Mouse (Mus musculus) liver, adult 2 months (tissue): ENCODE results near the gene Cntfr. TPM values are rescaled to one million over a fixed set of nuclear protein-coding genes. Genes with fewer than 3 reads are reported as not detected.

ENCODE experiments used
- DNase-seq: peaks from one replicate; pipeline ENCODE4 v3.0.0-alpha.2; 2011; ENCODE audit warnings: low read depth, low spot score; ENCODE audit errors: extremely low read depth
- H3K27ac ChIP-seq: fragments of 200-500 bp; replicated peaks from 2 replicates; pipeline ENCODE4 v1.5.1; 2012; ENCODE audit warnings: low read depth, mild to moderate bottlenecking, control low read depth, inconsistent platforms, low read length; ENCODE audit not compliant: insufficient read depth
- H3K27me3 ChIP-seq: fragments of 200-500 bp; 2 replicates; pipeline ENCODE4 v1.6.1; 2012; ENCODE audit warnings: mild to moderate bottlenecking, moderate library complexity, low read length, inconsistent platforms; ENCODE audit not compliant: control insufficient read depth, insufficient read depth
- H3K36me3 ChIP-seq: fragments of 200-500 bp; 2 replicates; pipeline ENCODE4 v1.6.1; 2012; ENCODE audit warnings: low read length, inconsistent platforms; ENCODE audit not compliant: control insufficient read depth, insufficient read depth
- H3K4me1 ChIP-seq: fragments of 200-500 bp; 2 replicates; pipeline ENCODE4 v1.6.1; 2011; ENCODE audit warnings: low read length; ENCODE audit not compliant: control insufficient read depth, insufficient read depth
- H3K4me3 ChIP-seq: fragments of 200-500 bp; 2 replicates; pipeline ENCODE4 v1.5.1; 2011; ENCODE audit warnings: low read depth, mild to moderate bottlenecking, control low read depth, low read length, moderate library complexity; ENCODE audit not compliant: insufficient read depth
- H3K79me2 ChIP-seq: fragments of 200-500 bp; 2 replicates; pipeline ENCODE4 v1.6.1; 2012; ENCODE audit warnings: inconsistent platforms, mild to moderate bottlenecking, low read length, moderate library complexity; ENCODE audit not compliant: control insufficient read depth, insufficient read depth
- H3K9ac ChIP-seq: fragments of 200-500 bp; 2 replicates; pipeline ENCODE4 v1.6.1; 2012; ENCODE audit warnings: low read depth, mild to moderate bottlenecking, control low read depth, inconsistent platforms, low read length
- CTCF ChIP-seq: fragments of 200-500 bp; IDR thresholded peaks from 2 replicates; pipeline ENCODE4 v1.5.1; 2011; ENCODE audit warnings: low read depth, low read length, control low read depth
- POLR2A ChIP-seq: fragments of 200-500 bp; IDR thresholded peaks from 2 replicates; pipeline ENCODE4 v1.6.1; 2011; ENCODE audit warnings: low read length, control low read depth; ENCODE audit not compliant: insufficient read depth; ENCODE audit errors: extremely low read depth
- WGBS: fragments of 180-500 bp; shearing (Covaris S2); methylation state at CpG from one replicate; pipeline ENCODE4 v1.1.7; 2018; 5-methylcytosine and 5-hydroxymethylcytosine counted together
- polyA plus RNA-seq: library from polyadenylated mRNA; depleted of rRNA; stranded (reverse); fragments of >200 nt; gene quantifications from 2 replicates; pipeline ENCODE4 v1.2.3, GENCODE M21; 2012; rRNA removed
- total RNA-seq: library from RNA; depleted of rRNA; stranded (reverse); fragments of >200 nt; gene quantifications from 2 replicates; pipeline ENCODE4 v1.2.3, GENCODE M21; 2014; rRNA removed

The Cntfr gene
- total and polyA plus RNA-seq, 2 experiments = 0.74 to 2.3 TPM

GRCm38 (mm10) chr4:41612166-41612565, 84.7 kb downstream of the Cntfr start:
- TF ChIP-seq CTCF (no peak), POLR2A (no peak)
- Histone ChIP-seq H3K4me1 (no peaks in the 10 kb centered on the region), H3K27me3 (no peaks in the 10 kb centered on the region), H3K27ac (no peak overlapping the region), H3K36me3 (no peaks in the 10 kb centered on the region), H3K79me2 (no peaks in the 10 kb centered on the region), H3K9ac (no peak overlapping the region), H3K4me3 (no peak overlapping the region)
- no peak for DNase-seq
- 69% methylated on average over 8 of the region's 8 CpGs for WGBS

GRCm38 (mm10) chr4:41610594-41610980, 86.3 kb downstream of the Cntfr start:
- Histone ChIP-seq H3K36me3 (no peaks in the 10 kb centered on the region), H3K9ac (no peak overlapping the region), H3K27me3 (no peaks in the 10 kb centered on the region), H3K4me3 (no peak overlapping the region), H3K27ac (no peak overlapping the region), H3K79me2 (no peaks in the 10 kb centered on the region), H3K4me1 (no peaks in the 10 kb centered on the region)
- DNase-seq = no peak
- no peak for TF ChIP-seq CTCF
- no peak for TF ChIP-seq POLR2A
- WGBS = 32% methylated on average over 6 of the region's 6 CpGs

DNA sequence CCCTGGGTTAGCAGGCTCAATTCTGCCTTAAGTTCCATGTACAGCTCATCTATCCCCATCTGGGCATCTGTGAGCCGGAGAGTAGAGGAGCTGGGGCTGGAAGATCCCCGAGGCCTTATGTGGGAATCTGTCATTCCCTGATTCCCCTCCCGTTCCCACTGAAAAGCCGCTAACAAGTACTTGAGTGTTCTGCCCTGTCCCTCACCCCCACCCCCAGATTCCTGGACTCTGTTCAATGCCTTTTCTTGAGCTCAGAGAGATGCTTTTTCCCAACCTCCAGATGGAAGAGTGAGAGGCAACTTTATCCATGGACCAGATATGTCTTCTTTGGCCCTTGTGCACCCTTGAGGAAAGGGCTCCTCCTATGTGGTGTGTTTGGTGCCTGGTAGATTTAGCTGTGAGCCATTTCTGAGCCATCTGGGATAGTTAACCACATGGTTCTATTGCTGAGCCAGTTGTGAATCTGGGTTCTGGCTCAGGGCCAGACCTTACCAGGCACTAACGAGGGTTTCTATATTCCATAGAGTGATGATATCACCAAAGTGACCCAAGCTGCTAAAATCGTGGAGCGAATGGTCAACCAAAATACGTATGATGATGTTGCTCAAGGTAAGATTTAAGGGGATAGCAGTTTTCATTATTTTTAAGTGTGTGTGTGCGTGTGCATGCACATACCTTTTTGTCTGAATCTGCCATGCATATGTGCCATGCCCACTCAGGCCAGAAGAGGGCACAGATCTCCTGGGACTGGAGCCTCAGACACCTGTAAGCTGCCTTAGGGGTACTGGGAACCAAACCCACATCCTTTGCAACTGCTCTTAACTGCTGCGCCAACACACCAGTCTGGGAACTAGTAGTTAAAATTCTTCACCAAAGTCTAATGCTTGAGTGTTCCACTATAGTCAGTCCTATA, 87.0 kb downstream of the Cntfr start:
- no peaks in the 10 kb centered on the region for H3K27me3 ChIP-seq
- no peaks in the 10 kb centered on the region for H3K79me2 ChIP-seq
- H3K4me1 ChIP-seq = no peaks in the 10 kb centered on the region
- H3K27ac ChIP-seq = no peak overlapping the region
- no peak overlapping the region for H3K9ac ChIP-seq
- TF ChIP-seq CTCF (peak; percentile 40; the same call in 1 of the 2 replicates), POLR2A (no peak)
- no peak for DNase-seq
- WGBS = 85% methylated on average over 10 of the region's 10 CpGs
- no peak overlapping the region for H3K4me3 ChIP-seq
- H3K36me3 ChIP-seq = no peaks in the 10 kb centered on the region

Other genes starting within 250 kb of the Cntfr start
- 0.37 and 0.94 TPM in 2 replicates for gene Kif24, start 232.2 kb downstream of the Cntfr start, total RNA-seq
- gene Kif24, start 232.2 kb downstream of the Cntfr start, polyA plus RNA-seq = 0.27 and 0.43 TPM in 2 replicates
- 33.0 and 33.9 TPM in 2 replicates for gene Nudt2, start 231.9 kb downstream of the Cntfr start, total RNA-seq
- gene Nudt2, start 231.9 kb downstream of the Cntfr start, polyA plus RNA-seq = 18.3 and 18.6 TPM in 2 replicates
- 15.9 and 21.7 TPM in 2 replicates for gene AI464131, start 194.0 kb downstream of the Cntfr start, total RNA-seq
- 27.9 and 28.9 TPM in 2 replicates for gene AI464131, start 194.0 kb downstream of the Cntfr start, polyA plus RNA-seq
- not detected in 2 replicates for gene 1110017D15Rik, start 179.8 kb downstream of the Cntfr start, total RNA-seq
- gene 1110017D15Rik, start 179.8 kb downstream of the Cntfr start, polyA plus RNA-seq = 0.24 TPM in 1 of 2 replicates, not detected in the other
- gene Fam219a, start 127.6 kb downstream of the Cntfr start, total RNA-seq = 1.5 and 3.2 TPM in 2 replicates
- 4.8 and 6.5 TPM in 2 replicates for gene Fam219a, start 127.6 kb downstream of the Cntfr start, polyA plus RNA-seq
- gene Dnaic1, start 127.3 kb downstream of the Cntfr start, total RNA-seq = 0.18 and 1.2 TPM in 2 replicates
- 0.78 and 2.3 TPM in 2 replicates for gene Dnaic1, start 127.3 kb downstream of the Cntfr start, polyA plus RNA-seq
- 26.4 and 42.8 TPM in 2 replicates for gene Enho, start 56.8 kb downstream of the Cntfr start, total RNA-seq
- gene Enho, start 56.8 kb downstream of the Cntfr start, polyA plus RNA-seq = 51.1 and 114 TPM in 2 replicates
- 38.6 and 42.4 TPM in 2 replicates for gene Il11ra1, start 2.9 kb upstream of the Cntfr start, total RNA-seq
- 129 and 155 TPM in 2 replicates for gene Il11ra1, start 2.9 kb upstream of the Cntfr start, polyA plus RNA-seq
- gene Rpp25l, start 16.4 kb upstream of the Cntfr start, total RNA-seq = 20.5 and 21.4 TPM in 2 replicates
- 59.1 and 60.6 TPM in 2 replicates for gene Rpp25l, start 16.4 kb upstream of the Cntfr start, polyA plus RNA-seq
- gene Dctn3, start 26.1 kb upstream of the Cntfr start, total RNA-seq = 33.4 and 40.2 TPM in 2 replicates
- gene Dctn3, start 26.1 kb upstream of the Cntfr start, polyA plus RNA-seq = 43.2 and 44.5 TPM in 2 replicates
- gene Arid3c, start 34.1 kb upstream of the Cntfr start, total RNA-seq = not detected in 2 replicates
- not detected in 2 replicates for gene Arid3c, start 34.1 kb upstream of the Cntfr start, polyA plus RNA-seq
- gene Galt, start 58.1 kb upstream of the Cntfr start, total RNA-seq = 52.4 and 57.9 TPM in 2 replicates
- gene Galt, start 58.1 kb upstream of the Cntfr start, polyA plus RNA-seq = 204 and 217 TPM in 2 replicates
- 69.3 and 82.2 TPM in 2 replicates for gene Sigmar1, start 59.1 kb upstream of the Cntfr start, total RNA-seq
- gene Sigmar1, start 59.1 kb upstream of the Cntfr start, polyA plus RNA-seq = 362 and 423 TPM in 2 replicates
- 11.9 and 13.1 TPM in 2 replicates for gene Ccl27a, start 77.2 kb upstream of the Cntfr start, total RNA-seq
- 33.3 and 39.4 TPM in 2 replicates for gene Ccl27a, start 77.2 kb upstream of the Cntfr start, polyA plus RNA-seq
- gene Gm21541, start 206.5 kb upstream of the Cntfr start, total RNA-seq = not detected in 2 replicates
- gene Gm21541, start 206.5 kb upstream of the Cntfr start, polyA plus RNA-seq = not detected in 2 replicates
- gene Gm20878, start 244.5 kb upstream of the Cntfr start, total RNA-seq = not detected in 2 replicates
- 0.27 and 0.33 TPM in 2 replicates for gene Gm20878, start 244.5 kb upstream of the Cntfr start, polyA plus RNA-seq